In the genomic region with DNA sequence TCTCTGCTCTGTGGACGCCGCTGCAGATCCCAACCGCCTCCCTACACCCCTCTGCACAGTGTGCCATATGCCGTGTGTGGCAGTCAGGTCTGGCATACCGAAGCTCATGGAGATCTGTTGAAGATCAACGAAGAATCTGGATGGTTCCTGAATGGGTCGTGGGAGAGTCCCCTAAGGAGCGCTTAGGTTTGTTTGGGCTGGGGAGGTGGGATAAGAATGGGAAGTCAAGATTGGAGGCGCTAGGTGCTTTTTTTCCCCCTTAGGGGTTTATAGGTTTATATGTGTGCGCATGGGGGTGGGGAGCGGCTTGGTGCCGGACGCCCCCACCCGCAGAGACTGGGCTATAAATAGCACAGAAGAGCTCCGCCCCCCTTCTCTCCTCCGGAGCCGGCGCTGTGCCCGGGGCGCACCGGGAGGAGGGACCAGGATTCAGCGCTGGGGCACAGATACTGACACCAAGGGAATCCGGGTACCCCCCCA, we compare ENCODE assay signal across 8 mouse cellular contexts. TPM values are rescaled to one million over a fixed set of nuclear protein-coding genes. Genes with fewer than 3 reads are reported as not detected.
A peak's percentile ranks its signal among the peaks of the same experiment; 100 is the strongest.
DNase-seq lines count a peak whose midpoint lies in the region; ATAC-seq and TF ChIP-seq lines count a peak whose summit lies in the region.

Gene Ankrd34a (plus strand): TSS at position 409 of the 480 bp plus-strand sequence.

- H3K4me3 ChIP-seq in neural tube, embryonic 11.5 days (ENCODE audit: low read depth, low read length), result peak within 1 kb of the TSS; percentile 51
- H3K4me3 ChIP-seq in embryonic facial prominence, embryonic 13.5 days, result peak within 1 kb of the TSS; percentile 58
- peak within 1 kb of the TSS; percentile 63 for H3K4me3 ChIP-seq in heart, embryonic 13.5 days
- H3K4me3 ChIP-seq in liver, embryonic 14.5 days (ENCODE audit: insufficient read depth in 1 of 2, low read depth in 2 of 2, low read length in 2 of 2), result peak within 1 kb of the TSS; percentile 12 to 35; a peak in 3 of 4 replicates

- no peaks in the 10 kb centered on the region for H3K36me3 ChIP-seq in neural tube, embryonic 11.5 days (ENCODE audit: control insufficient read depth, insufficient read depth, low read length)
- H3K36me3 ChIP-seq in embryonic facial prominence, embryonic 13.5 days, result no peaks in the 10 kb centered on the region
- no peaks in the 10 kb centered on the region for H3K36me3 ChIP-seq in heart, embryonic 13.5 days
- H3K36me3 ChIP-seq in liver, embryonic 14.5 days (replicated peaks; ENCODE audit: control insufficient read depth, insufficient read depth, low read depth), result no peaks in the 10 kb centered on the region

- 1% methylated on average over 16 of the region's 23 CpGs for WGBS in neural tube, embryonic 11.5 days
- under 1% methylated on average over 23 of the region's 23 CpGs for WGBS in embryonic facial prominence, embryonic 13.5 days
- WGBS in heart, embryonic 13.5 days, result under 1% methylated on average over 23 of the region's 23 CpGs
- 3% methylated on average over 21 of the region's 23 CpGs for WGBS in liver, embryonic 14.5 days (ENCODE audit: insufficient replicate concordance)

- ATAC-seq in neural tube, embryonic 11.5 days (ENCODE audit: insufficient read depth, low FRiP score, low TSS enrichment), result no peak
- ATAC-seq in embryonic facial prominence, embryonic 13.5 days (ENCODE audit: insufficient number of reproducible peaks, insufficient read depth, low FRiP score, low TSS enrichment, low read depth), result no peak
- ATAC-seq in heart, embryonic 13.5 days (ENCODE audit: extremely low read depth, insufficient number of reproducible peaks, low FRiP score, low TSS enrichment), result no peak
- no peak for ATAC-seq in liver, embryonic 14.5 days (ENCODE audit: insufficient read depth)

- peak within 1 kb of the TSS; percentile 52 for H3K9ac ChIP-seq in neural tube, embryonic 11.5 days (ENCODE audit: low read length)
- H3K9ac ChIP-seq in embryonic facial prominence, embryonic 13.5 days, result peak within 1 kb of the TSS; percentile 80
- peak within 1 kb of the TSS; percentile 84 for H3K9ac ChIP-seq in heart, embryonic 13.5 days
- no peak within 1 kb of the TSS for H3K9ac ChIP-seq in liver, embryonic 14.5 days (replicated peaks)

- no peaks in the 10 kb centered on the region for H3K9me3 ChIP-seq in neural tube, embryonic 11.5 days (ENCODE audit: control insufficient read depth, low read length)
- no peaks in the 10 kb centered on the region for H3K9me3 ChIP-seq in embryonic facial prominence, embryonic 13.5 days
- no peaks in the 10 kb centered on the region for H3K9me3 ChIP-seq in heart, embryonic 13.5 days
- no peaks in the 10 kb centered on the region for H3K9me3 ChIP-seq in liver, embryonic 14.5 days (ENCODE audit: control insufficient read depth, low read length)

- TF ChIP-seq EP300 in liver, embryonic 14.5 days (IDR thresholded peaks at IDR 0.05; ENCODE audit: low read depth), result no peak

- no peak within 1 kb of the TSS for H3K27ac ChIP-seq in neural tube, embryonic 11.5 days (ENCODE audit: low read depth, low read length)
- peak within 1 kb of the TSS; percentile 77 for H3K27ac ChIP-seq in embryonic facial prominence, embryonic 13.5 days
- H3K27ac ChIP-seq in heart, embryonic 13.5 days (replicated peaks), result peak within 1 kb of the TSS; percentile 74
- no peak within 1 kb of the TSS for H3K27ac ChIP-seq in liver, embryonic 14.5 days

- H3K4me2 ChIP-seq in neural tube, embryonic 11.5 days (ENCODE audit: low read depth), result peak within 1 kb of the TSS; percentile 98
- peak within 1 kb of the TSS; percentile 98 for H3K4me2 ChIP-seq in embryonic facial prominence, embryonic 13.5 days
- H3K4me2 ChIP-seq in heart, embryonic 13.5 days, result peak within 1 kb of the TSS; percentile 77
- peak within 1 kb of the TSS; percentile 57 for H3K4me2 ChIP-seq in liver, embryonic 14.5 days (ENCODE audit: low read depth)

- peaks cover 6% of the 10 kb centered on the region for H3K27me3 ChIP-seq in neural tube, embryonic 11.5 days (ENCODE audit: control insufficient read depth, insufficient read depth, low read length)
- peaks cover 32% of the 10 kb centered on the region for H3K27me3 ChIP-seq in embryonic facial prominence, embryonic 13.5 days
- H3K27me3 ChIP-seq in heart, embryonic 13.5 days (replicated peaks), result no peaks in the 10 kb centered on the region
- peaks cover 64% of the 10 kb centered on the region for H3K27me3 ChIP-seq in liver, embryonic 14.5 days (ENCODE audit: control insufficient read depth, insufficient read depth, low read length)

- no peak for TF ChIP-seq CTCF in liver, embryonic 14.5 days (IDR thresholded peaks at IDR 0.05; ENCODE audit: low read depth)

- DNase-seq in neural tube, embryonic 11.5 days (ENCODE audit: low spot score), result no peak
- DNase-seq in neural tube, embryonic 10.5 days (ENCODE audit: extremely low spot score, low spot score), result no peak
- peak; percentile 52 to 67 for DNase-seq in kidney, postnatal 25 days
- DNase-seq in liver, embryonic 14.5 days (ENCODE audit: low read depth in 3 of 3, low spot score in 3 of 3), result no peak
- DNase-seq in right cerebral cortex, postnatal 10 days (ENCODE audit: low spot score in 2 of 2), result peak; percentile 86 to 89
- DNase-seq in c-Kit-positive CD71-positive TER-119-positive erythroid progenitor cells, embryonic 14.5 days (ENCODE audit: low spot score), result no peak

- H3K4me1 ChIP-seq in neural tube, embryonic 11.5 days (ENCODE audit: control insufficient read depth, insufficient read depth, low read length), result peaks cover 23% of the 10 kb centered on the region
- H3K4me1 ChIP-seq in embryonic facial prominence, embryonic 13.5 days, result peaks cover 56% of the 10 kb centered on the region
- H3K4me1 ChIP-seq in heart, embryonic 13.5 days, result peaks cover 57% of the 10 kb centered on the region
- H3K4me1 ChIP-seq in liver, embryonic 14.5 days (replicated peaks; ENCODE audit: control insufficient read depth in 2 of 2, insufficient read depth in 2 of 2, low read length in 1 of 2), result peaks cover 0 to 10% of the 10 kb centered on the region in 2 experiments; a peak in 2 of 4 replicates

RNA-seq across cellular contexts. Expression of gene Ankrd34a, which starts in this region (rescaled TPM):
- polyA plus RNA-seq in neural tube, embryonic 11.5 days (2014; fragmentation: Nextera tagmentation; extraction: Ambion mirVana), result 2.8 and 3.6 TPM in 2 replicates
- 3.1 and 3.2 TPM in 2 replicates for polyA plus RNA-seq in embryonic facial prominence, embryonic 13.5 days (2015; fragmentation: Nextera tagmentation; extraction: Ambion mirVana)
- polyA plus RNA-seq in heart, embryonic 13.5 days (2015; fragmentation: Nextera tagmentation; extraction: Ambion mirVana), result 6.5 and 8.1 TPM in 2 replicates
- 0.08 TPM in 2 replicates for polyA plus RNA-seq in liver, embryonic 14.5 days (2012; rRNA removed)
- not detected in 2 replicates for polyA plus RNA-seq in liver, embryonic 14.5 days (2014; fragmentation: Nextera tagmentation; extraction: Ambion mirVana)

Comparison
In these comparisons a context has a peak if more than half of its experiments do, and no peak if none do; other contexts are left out.
1. DNase-seq: peak in kidney, postnatal 25 days (2 of 2) and right cerebral cortex, postnatal 10 days (2 of 2); none in neural tube, embryonic 11.5 days (single experiment), neural tube, embryonic 10.5 days (single experiment), liver, embryonic 14.5 days (0 of 3) and c-Kit-positive CD71-positive TER-119-positive erythroid progenitor cells, embryonic 14.5 days (single experiment).
2. H3K27ac ChIP-seq: peak in embryonic facial prominence, embryonic 13.5 days (single experiment) and heart, embryonic 13.5 days (single experiment); none in neural tube, embryonic 11.5 days (single experiment) and liver, embryonic 14.5 days (single experiment).
3. Peak in every context shown above with its lines, with median percentiles within 50 percentile points of each other: H3K4me2 ChIP-seq and H3K4me3 ChIP-seq.